Mouse (Mus musculus) kidney, adult 8-10 months (tissue): Measurements from ENCODE around the gene Vcl.
A peak's percentile ranks its signal among the peaks of the same experiment; 100 is the strongest.

Experiments
- DNase-seq, 2 experiments: peaks; one replicate each; pipeline ENCODE4 v3.0.0; 2022

Gene Vcl

DNA sequence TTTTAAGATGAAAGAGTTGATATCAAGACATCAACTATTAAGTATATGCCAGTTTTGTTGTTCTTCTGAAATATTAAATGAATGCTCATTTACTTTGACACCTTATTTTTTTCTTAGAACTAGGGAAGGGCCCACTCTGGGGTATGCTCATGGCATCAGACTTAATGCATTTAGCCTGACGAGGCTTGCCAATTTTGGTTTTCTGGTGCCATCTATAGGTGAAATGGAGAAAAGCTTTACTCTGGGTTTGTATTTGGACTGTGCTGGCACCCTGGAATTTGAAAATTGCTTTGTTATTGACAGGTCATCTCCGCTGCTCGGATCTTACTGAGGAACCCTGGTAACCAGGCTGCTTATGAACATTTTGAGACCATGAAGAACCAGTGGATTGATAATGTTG is 89.8 kb downstream of the Vcl start:
- peak in 1 of 2 experiments; percentile 12 for DNase-seq

DNA sequence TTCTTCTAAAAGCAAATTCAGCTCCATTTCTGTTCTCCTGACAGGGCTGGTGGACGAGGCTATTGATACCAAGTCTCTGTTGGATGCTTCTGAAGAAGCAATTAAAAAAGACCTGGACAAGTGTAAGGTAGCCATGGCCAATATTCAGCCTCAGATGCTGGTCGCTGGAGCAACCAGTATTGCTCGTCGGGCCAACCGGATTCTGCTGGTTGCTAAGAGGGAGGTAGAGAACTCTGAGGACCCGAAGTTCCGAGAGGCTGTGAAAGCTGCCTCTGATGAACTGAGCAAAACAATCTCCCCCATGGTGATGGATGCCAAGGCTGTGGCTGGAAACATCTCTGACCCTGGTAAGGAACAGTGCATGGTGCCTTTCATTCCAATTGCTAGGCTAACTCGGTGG is 91.2 kb downstream of the Vcl start:
- no peak for DNase-seq

DNA sequence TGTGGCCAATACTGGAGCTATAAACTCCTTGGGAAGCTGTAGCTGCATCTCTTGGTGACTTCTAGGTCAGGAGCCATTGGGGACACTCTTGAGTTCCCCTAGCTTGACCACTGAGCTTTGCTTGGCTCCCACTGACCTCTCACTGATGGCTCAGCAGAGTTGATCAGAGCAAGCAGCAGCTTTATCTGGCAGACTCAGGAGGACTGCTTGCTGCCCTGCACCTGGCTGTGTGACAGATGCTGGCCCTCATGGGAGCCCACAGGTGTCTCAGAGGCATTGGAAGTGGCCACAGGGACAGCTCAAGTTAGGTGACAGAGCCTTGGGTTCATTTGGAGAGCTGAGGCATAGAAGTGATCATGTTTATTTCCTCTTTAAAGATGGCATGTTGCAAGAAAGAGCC is 98.3 kb downstream of the Vcl start:
- DNase-seq, result no peak

DNA sequence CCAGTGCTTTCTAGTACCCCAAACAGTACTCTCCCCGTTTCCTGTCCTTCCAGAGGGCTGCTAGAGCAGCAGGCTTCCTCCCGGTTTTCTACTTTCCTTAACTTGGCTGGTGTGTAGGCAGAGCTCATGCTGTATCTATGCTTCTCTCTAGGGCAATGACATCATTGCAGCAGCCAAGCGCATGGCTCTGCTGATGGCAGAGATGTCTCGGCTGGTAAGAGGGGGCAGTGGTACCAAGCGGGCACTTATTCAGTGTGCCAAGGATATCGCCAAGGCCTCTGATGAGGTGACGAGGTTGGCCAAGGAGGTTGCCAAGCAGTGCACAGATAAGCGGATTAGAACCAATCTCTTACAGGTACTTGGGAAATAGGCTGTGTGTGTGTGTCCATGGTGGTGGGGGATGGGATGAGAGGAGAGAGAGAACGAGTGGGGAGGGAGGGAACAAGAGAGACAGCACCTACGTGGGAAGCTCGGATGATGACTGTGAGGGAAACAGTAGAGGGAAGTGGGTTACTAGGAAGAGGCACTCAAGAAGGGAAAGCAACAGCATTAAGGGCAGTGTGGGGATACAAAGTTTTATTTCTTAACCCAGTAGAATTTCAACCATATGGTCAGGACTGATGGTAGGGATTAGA is 99.9 kb downstream of the Vcl start:
- DNase-seq, result no peak

DNA sequence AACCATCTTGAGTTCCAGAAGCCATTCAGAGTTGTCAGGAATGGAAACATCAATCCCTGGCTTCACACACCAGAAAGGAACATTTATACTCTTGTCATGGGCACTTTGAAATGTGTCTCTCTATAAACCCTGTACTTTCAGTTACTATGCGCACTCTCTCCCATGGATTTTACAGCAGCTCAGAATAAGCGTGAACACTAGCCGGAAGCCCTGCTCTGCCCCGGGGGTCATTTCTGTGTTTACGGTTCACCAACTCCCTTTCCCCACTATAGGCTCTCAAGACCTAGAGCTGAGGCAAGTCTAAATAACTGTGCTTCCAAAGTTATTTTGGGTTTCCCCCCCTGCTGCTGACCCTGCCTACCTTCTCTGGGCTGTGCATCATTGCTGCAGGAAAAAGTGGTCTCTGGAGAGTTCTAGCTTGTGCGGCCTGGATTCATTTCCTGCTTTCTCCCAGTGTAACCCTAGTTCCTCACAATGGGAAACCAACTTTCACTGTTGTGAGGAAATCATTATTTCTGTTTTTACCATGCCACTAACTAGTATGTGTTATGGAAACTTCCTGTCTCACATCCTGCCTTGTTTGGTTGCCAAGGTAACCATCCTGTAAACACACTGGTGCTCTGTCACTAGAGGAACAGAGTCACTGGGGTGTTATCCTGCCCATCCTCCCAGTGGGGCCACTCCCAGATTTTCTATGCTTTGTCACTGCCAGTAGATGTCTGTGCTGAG is 102.7 kb downstream of the Vcl start:
- peak; percentile 49 to 75 for DNase-seq

DNA sequence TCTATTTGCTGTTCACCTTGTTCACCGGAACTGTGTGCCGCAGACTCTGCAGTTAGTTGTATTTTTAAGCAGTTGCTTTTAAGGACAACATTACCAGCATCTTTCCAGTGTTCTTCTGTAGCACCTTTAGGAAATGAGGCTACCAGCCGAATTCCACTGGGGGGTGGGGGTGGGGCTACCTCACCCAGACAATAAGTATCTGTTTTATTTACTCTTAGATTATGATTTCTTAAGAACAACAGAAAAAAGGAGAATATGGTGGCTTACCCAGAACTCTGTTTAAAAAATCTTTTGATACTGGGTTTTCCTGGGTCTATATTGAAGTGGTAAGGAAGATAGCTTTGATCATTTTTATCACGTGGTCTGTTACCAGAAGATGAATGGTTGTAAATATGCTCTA is 105.1 kb downstream of the Vcl start:
- no peak for DNase-seq

DNA sequence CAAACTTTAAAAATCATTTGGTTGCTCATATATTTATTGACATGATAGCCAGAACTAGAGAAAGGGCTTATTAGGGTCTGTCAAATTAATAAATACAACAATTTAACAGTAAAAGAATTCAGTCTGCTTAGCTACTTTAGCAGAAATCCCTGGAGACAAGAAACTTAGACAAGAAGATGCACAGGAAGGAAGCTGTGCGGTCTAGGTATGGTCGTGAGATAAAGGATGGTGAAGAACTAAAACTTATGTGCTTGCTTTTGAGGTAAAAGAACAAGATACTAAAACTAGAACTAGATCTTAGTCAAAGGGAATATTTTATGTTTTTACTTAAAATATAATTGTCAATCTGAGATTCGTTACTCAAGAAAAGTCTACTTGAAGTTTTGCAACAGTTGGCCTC is 105.6 kb downstream of the Vcl start:
- DNase-seq, result no peak

DNA sequence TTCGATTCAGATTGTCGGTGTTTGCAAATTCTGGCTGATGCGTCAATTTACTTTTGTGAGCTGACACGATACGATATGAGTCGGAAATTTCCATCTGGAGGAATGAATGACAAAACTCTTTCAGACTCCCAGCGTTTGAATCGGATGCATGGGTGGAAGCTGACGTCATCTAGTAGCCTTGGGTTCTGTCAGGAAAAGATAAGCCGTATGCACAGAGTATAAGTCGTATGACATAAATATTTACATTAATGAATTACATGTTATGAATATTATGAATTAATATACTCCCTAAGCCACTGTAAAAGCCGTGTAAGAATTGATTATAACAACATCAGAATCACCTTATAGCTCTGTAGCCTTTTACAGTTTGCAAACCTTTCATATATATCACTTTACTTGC is 109.9 kb downstream of the Vcl start:
- DNase-seq, result no peak

DNA sequence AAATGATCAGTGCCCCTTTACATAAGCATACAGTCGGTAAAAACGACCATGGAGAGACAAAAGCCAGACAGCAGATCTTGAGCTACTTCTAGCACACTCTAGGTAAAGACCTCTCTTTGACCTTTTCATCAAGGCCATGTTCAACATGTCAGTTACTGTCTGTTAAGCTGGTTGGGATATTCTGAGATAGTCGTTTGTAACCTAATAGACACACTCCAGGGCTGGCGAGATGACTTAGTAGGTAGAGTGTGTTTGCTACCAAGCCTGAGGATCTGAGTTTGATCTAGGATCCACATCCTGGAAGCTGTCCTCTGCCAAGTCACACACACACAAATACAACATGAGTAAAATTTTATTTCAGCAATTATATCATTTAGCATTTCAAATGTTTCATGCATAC is 110.4 kb downstream of the Vcl start:
- no peak for DNase-seq

DNA sequence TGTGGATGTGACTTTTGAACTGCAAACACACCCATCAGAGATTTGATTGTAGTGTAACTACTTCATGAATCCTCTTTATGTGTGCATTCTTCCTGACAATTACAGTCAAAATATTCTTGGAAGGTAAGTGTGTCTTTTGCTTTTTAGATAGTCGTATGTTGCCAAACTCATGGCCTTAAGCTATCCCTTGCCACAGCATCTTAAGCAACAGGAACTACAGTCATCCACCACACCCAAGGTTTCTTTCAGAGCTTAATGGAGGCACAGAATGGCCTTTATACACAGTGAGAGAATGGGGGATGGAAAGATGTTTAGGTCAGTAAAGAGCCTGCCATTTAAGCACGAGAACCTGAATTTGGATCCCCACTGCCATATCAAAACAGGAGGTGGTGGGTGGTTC is 118.6 kb downstream of the Vcl start:
- DNase-seq, result no peak

DNA sequence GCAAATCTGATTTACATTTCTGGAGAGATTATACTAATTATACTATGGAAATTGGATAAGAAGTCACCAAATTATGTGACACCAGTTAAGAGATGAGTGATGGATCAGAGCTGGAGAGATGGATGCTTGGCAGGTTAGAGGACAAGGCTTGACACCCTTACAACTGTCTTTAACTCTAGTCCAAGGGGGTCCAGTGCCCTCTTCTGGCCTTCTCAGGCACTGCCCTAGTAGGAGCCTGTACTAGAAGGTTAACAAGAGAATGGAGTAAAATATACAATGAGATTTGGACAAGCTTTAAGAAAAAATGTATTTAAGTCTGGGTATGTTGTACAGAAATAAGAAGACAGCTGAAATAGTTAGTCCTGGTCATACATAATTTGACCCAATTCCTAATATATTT is 119.7 kb downstream of the Vcl start:
- peak; percentile 32 to 69 for DNase-seq

DNA sequence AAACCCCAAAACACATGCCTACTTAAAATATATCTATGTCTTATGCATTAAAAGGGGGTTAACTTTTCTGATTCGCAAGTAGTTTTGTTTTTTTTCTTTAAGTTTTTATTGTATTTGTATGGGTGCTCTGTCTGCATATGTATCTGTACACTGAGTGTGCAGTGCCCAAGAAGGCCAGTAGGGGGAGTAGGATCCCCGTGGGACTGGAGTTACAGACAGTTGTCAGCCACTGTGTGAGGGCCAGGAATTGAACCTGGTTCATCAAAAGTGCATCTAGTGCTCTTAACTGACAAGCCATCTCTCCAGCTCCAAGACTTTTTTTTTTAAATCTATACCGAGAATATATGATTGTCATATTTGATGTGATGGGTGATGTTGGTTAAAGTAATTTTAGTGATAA is 121.5 kb downstream of the Vcl start:
- peak in 1 of 2 experiments; percentile 32 for DNase-seq

DNA sequence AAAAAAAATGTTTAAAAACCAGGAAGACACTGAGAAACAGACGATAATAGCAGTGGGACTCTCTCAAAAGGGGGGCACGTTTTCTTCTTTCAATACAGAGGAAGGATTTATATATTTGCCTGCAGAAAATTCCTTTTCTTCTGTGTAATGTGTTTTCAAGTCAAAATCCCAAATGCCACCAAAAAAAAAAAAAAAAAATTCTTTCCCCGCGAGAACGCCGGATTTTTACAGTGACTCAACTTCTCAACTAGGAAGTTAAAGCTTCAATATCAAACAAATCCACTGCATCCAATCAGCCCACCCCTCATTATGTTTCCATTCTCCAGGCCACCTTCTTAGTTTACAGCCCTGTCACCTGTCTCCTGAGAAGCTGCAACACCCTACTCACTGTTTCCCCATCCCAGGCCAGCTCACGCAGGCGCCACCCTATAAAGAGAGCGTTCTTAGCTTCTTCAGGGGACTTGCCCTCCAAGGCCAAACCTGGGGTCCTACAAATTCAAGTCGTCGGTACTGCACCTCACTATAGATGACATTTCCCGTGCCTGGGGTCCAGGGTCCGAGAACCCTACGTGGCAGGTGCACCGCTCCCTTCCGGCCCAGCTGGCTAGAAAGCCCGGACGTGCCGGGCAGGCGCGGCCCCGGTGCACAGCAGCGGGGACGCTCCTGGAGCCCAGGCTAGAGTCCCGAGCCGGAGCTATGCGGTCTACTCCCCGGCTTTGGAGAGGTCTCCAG is 122.3 kb downstream of the Vcl start:
- DNase-seq, result no peak

DNA sequence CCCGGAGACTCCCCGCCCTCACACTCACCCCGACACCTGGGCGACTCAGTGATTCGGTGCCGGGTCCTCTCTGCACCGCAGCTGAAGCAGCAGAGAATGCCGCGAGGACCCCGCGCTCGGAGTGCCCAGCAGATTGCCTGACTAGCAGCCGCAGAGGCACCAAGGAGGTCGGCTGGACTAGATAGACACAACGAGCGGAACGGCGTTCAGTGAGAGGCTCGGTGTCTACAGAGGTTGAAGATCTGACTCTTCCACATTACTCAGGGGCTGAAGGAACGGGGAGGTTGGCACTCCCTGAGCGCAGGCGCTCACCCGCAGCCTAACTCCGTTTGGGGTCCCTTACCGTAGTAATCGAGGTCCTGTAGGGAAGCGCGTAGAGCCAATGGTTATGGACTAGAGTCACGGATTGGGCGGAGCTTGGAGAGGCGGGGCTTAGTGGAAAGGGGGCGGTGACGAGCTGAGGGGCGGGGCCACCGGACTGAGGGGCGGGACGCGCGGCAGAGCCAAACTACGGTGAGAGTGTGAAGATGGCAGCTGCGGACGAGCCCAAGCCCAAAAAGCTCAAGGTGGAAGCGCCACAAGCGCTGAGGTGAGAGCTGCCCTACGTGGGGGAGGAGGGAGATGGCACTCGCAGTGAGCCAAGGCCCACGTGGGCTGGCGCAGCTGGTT is 123.0 kb downstream of the Vcl start, which contains the start of the genes Ap3m1 and Adk:
Ap3m1 (minus strand) TSS at position 397 of the 669 bp plus-strand sequence.
Adk (plus strand) TSS at position 463 of the 669 bp plus-strand sequence.
- DNase-seq, result peak; percentile 91 to 92

DNA sequence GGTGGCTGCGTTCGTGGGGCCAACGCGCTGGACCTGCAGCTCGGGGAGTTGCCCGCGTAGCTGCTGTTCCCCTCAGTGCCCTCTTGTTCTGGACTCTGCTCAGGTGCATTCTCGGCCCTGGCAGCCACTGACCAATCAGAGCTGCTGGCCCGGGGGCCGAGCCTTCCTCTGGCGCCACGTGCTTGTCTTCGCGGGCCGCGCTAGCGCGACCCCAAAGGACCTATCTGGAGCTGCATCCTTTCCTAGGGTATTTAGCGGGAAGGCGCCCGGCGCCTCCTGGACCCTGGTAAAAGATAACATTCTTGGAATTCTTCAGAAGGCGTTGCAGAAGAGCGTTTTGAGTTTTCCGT is 123.6 kb downstream of the Vcl start:
- peak; percentile 91 to 93 for DNase-seq

DNA sequence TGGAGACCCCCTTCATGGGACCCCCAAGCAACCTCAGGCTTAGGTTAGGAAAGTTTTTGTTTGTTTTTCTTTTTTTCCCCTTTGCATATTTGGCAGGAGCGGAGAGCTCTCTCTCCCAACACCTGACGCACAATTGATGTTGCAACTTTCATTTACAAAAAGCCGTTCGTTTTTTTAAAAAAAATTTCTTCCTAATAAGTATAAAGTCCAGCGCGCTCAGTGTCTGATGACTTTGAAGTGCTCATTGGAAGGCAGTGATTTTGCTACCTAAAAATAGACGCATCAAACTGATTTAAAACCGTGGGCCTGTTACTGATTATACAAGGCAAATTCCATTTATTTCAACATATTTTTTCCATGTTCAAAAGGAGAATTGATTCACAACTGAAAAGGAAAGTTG is 124.0 kb downstream of the Vcl start:
- DNase-seq, result peak in 1 of 2 experiments; percentile 50

DNA sequence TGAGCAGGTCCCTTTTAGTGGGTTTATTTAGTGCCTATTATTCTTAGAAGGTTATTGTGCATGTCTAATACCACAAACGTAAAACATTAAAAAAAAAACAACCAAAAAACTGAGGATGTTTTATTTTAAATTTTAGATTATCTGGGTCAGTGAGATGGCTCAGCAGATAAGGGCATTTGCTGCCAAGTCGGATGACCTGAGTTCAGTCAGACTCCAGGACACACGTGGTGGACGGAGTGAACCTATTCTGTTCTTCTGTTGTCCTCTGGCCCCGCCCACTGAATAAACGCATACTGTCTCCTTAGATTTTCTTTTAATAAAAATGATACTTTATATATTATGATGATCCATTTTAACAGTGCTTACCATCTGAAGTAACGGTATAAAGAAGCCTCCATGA is 124.4 kb downstream of the Vcl start:
- peak; percentile 57 to 63 for DNase-seq

DNA sequence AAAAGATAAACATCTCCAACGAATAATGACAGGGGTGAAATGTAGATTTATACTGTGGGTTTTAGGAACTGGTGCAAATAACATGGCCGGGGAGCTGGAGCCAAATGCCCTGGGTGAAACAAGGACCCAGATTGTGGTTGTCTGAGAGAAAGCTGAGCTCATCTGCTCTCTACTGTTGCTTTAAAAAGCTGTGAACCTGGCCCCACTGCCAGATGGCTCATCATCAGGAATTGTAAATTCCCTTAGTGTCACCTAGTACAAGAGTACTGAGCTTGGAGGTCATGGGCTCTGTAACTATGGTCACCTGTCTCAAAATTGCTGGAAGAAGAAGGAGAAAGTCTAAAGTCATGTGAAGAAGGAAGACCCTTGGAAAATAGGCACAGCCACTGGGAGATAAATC is 129.8 kb downstream of the Vcl start:
- DNase-seq, result no peak

DNA sequence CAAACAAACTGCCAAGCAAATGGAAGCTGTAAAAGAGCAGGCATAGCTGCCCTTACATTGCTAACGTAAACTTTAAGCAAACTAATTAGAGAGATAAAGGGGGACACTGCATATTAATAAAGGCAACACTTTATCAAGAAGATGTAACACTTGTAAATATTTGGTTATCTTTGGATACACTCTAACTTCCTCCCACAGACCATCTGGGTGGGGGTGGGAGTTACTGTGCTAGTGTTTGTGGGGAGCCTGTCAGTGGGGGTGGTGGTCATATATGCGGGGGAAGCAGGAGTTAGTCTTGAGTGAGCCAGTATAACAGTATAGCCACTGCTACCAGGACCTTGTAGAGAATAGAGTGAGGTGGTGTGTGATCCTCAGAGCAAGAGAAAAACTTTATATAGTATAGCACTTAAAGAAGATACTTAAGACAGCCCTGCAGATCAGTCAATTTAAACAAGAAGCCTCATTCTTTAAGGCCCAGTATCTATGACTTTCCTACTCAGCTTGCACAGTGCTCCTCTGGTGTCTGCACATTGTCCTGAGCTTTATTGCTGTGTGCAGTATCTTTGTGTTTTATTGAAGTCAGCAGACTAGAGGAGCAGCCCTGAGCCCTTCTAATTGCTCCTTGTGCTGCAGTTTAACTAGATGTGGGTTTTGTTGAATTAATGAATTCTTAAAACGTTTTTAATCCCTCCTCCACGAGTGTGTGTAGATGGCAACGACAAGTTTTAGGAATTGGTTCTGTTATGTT is 133.7 kb downstream of the Vcl start:
- DNase-seq, result no peak

DNA sequence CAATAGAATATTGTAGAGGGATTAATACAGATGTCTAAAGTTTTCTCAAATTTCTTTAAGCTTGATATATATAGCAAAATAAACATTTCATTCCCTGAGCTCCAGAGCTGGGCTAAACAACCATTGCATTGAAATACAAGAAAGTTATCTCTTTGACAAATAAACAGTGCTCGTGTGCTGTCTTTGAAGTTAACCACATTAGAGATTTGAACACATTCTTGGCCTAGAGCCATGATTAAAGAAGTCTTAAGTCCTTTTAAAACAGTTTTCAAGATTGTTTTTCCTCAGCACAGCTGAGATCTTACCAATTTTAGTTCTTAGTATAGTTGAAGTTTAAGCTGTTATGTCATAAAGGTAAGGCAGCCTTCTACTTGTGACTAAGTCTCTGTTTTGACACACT is 135.1 kb downstream of the Vcl start:
- DNase-seq, result no peak

DNA sequence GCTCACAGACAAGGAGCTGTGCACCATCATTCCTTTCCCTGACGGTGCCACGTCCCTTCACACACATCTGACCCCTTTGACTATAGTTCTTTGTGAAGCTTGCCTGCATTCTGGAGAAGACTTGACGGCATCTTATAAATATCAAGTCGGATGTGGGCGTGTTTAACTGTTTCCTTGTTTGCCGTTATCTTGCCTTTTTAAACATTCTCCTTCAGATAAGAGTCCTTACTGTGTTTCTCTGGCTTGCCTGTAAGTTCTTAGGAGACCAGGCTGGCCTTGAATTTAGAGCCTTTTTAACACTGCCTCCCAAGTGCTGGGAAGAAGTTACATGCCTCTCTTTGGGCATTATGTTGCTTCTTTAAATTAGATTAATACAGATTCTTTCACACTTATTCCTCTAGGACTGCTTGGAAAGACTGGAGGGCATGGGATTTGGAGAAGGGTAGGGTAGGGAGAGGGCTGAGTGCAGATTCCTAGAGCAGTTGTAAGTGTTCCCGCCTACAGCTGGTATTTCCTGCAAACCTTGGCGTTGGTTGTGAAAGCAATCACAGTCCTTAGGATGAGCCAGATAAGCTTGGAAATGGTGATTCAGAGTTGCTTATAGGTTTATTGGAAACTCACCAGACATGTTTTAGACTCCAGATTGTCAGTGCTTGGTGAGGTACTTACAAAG is 136.4 kb downstream of the Vcl start:
- no peak for DNase-seq

DNA sequence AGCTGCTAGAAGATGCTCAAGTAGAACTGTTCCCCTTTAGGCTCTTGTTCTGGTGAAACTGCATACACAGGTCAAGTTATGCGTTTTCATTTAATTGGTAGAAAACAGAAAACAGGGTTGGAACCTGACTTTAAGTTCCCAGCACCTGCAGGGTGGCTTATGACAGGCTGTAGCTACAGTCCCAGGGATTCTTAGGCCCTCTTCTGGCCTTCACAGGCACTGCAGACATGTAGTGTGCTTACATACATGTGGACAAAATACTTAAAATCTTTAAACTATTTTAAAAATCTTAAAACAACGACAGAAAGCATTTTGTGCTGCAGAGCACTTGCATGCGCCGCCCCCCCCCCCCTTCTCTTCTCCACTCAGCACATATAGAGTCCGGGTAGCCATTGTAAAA is 140.4 kb downstream of the Vcl start:
- no peak for DNase-seq
